Mouse (Mus musculus) T-helper 17 cell (primary cell): Measurements from ENCODE around the gene Ksr1.

ENCODE experiments used
- in situ Hi-C, 2 experiments: fragments of 300-600 bp; cut with MboI, MseI; formaldehyde crosslinking; loops; 1 replicate in 1 of 2; 2 replicates in 1 of 2; pipeline ENCODE4 v1.15.1; 2025; ENCODE audit warnings: high pct_unique_total_duplicates in 2 of 2

Gene Ksr1

DNA sequence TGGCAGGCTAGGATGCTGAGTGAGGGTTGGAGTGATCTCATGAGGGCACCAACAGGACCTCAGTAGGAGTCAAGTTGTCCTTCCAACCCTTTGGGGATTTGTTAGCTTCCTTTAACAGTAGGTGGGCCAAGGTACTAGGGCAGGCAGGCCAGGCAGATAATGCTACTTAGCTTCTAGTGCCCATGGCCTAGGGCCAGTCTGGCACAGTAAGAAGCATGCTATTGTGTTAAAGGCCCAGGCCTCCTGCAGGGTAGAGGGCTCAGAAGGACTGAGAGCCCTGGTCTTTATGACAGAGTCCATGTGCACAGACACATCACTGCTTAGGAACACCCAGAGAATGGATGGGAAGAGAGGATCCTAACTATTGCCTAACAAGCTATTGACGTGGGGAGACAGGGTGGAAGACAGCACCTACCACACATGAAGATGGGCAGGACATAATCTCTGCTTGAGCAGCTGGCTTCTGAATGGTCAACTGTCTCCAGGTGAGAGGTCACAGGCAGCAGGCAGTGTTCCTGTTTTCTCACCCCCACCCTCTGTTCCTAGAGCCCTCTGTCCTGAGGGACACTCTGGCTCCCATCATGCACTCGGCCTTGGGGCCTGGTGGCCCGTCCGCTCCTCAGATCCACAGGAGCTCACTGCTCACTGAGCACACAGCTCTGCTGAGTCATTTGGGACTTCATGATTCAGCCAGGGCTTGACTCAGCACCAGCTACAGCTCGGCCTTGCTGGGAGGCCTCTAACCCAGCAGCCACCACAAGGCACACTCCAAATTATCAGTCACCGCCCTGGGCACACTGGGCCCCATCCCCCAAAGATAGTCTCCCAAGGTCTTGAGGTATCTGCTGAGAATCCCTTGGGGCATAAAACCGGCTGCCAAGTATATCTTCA lies 74.9 kb downstream of the Ksr1 start:
- in situ Hi-C loops, result no loop called here

GRCm38 (mm10) chr11:79069453-79070153 lies 76.6 kb downstream of the Ksr1 start:
- in situ Hi-C loops, result loop anchor here in 1 of 2 experiments (5.0 kb wide), 1 partner anchor 37 kb away; no protein-coding TSS in a partner anchor

DNA sequence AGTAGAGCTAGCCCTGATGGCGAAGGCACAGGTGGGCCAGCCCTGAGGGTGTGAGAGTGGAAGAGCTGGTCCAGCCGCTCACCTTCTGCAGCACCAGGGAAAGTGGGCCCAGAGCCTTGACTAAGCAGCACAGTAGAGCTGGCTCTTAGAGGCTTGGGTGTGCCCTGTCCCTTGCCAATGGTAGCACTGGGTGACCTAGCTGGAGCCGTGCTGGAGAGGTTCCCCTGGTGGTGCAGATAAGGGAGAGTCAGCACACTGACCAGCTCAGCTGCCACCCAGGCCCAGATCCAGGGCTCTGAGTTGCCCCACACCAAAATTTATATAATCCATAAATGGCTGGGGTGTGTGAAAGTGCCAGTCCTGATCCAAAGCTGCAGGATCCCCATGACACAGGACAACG lies 79.0 kb downstream of the Ksr1 start:
- in situ Hi-C loops, result loop anchor here in 1 of 2 experiments (5.0 kb wide), 1 partner anchor 35 kb away; no protein-coding TSS in a partner anchor

GRCm38 (mm10) chr11:79066191-79066530 lies 80.0 kb downstream of the Ksr1 start:
- in situ Hi-C loops, result loop anchor here in 1 of 2 experiments (5.0 kb wide), 1 partner anchor 34 kb away; no protein-coding TSS in a partner anchor

GRCm38 (mm10) chr11:79065463-79066190 lies 80.6 kb downstream of the Ksr1 start:
- in situ Hi-C loops, result loop anchor here in 1 of 2 experiments (5.0 kb wide), 1 partner anchor 33 kb away; no protein-coding TSS in a partner anchor

DNA sequence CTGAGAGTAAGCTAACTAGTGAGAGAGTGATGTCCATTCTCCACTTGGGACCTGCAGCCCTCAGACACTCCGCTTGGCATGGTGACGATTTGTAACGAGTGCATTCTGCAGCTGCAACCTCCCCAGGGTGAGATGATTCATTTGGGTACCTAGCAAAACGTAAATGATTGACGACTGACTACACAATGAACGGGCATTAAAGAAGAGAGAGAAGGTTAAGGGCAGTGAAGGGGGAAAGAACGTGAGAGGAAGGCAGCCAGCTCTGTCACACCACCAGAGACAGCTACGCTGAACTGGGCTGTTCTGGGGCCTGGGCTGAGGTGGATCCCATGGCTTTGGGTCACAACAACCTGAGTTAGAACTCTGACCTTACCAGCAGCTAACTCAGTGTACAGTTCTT lies 81.9 kb downstream of the Ksr1 start:
- in situ Hi-C loops, result no loop called here

- in situ Hi-C loops, result no loop called here
These were observed 82.6 kb downstream of the Ksr1 start for GRCm38 (mm10) chr11:79063616-79064015.

- in situ Hi-C loops, result no loop called here
These were observed 83.3 kb downstream of the Ksr1 start for GRCm38 (mm10) chr11:79062897-79063296.

GRCm38 (mm10) chr11:79061839-79062238 lies 84.4 kb downstream of the Ksr1 start:
- in situ Hi-C loops, result no loop called here

- in situ Hi-C loops, result no loop called here
These were observed 86.4 kb downstream of the Ksr1 start for GRCm38 (mm10) chr11:79059850-79060249.

- in situ Hi-C loops, result no loop called here
These were observed 87.1 kb downstream of the Ksr1 start for GRCm38 (mm10) chr11:79059062-79059461.

DNA sequence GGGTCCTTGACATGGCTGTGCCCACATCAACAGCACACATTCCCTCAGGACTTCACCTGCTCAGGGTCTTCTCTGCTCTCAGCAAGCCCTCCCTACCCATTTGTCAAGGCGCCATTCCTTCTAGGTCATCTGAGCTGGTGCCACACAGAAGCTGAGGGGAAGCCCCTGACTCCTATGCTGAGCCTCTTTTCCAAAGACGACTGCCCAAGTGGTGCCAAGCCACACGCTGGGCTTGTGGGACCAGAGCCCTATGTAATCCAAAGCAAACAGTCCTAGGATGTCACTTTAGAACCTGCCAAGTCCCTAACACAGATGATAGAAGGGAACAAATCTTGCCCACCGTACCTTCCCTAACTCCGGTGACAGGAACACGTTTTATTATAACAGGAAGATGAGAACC lies 87.6 kb downstream of the Ksr1 start:
- in situ Hi-C loops, result no loop called here

GRCm38 (mm10) chr11:79057809-79058208 lies 88.4 kb downstream of the Ksr1 start:
- in situ Hi-C loops, result no loop called here

DNA sequence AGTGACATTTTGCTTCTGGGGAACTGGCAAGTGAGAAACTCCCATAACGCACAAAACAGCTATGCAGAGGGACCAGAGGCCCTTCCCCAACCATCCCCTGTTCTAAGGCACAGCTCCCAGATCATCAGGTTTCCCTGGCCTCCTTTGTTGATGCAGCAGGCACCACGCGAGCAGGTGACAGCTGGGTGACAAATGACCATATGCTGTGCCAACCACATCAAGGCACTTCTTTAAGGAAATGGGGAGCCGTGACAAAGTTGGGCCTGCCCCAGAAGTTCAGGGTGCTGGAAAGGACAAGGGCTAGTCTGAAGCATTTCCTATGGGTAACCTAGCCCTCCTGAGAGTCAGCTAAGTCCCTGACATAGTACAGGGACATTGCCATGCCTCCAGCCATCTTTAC lies 89.3 kb downstream of the Ksr1 start:
- in situ Hi-C loops, result no loop called here

- in situ Hi-C loops, result no loop called here
These were observed 90.2 kb downstream of the Ksr1 start for GRCm38 (mm10) chr11:79056027-79056426.

DNA sequence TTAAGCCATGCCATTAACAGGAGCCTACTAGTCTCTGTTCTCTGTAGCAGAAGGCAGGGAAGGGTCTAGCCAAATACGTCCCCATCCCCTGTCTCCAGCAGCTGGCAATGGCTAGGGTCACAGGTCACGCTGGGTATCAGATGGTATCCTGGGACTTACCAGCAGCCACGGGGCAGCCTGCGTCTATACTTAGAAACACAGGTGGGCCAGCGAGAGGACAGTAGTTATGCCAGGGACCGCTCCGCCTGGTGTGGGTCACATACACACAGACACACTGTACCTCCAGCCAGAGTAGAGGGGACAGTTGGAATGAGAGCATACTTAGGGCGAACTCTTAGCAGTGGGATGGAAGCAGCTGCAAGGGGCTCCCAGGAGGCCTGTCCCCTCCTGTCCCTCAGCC lies 91.0 kb downstream of the Ksr1 start:
- in situ Hi-C loops, result no loop called here

DNA sequence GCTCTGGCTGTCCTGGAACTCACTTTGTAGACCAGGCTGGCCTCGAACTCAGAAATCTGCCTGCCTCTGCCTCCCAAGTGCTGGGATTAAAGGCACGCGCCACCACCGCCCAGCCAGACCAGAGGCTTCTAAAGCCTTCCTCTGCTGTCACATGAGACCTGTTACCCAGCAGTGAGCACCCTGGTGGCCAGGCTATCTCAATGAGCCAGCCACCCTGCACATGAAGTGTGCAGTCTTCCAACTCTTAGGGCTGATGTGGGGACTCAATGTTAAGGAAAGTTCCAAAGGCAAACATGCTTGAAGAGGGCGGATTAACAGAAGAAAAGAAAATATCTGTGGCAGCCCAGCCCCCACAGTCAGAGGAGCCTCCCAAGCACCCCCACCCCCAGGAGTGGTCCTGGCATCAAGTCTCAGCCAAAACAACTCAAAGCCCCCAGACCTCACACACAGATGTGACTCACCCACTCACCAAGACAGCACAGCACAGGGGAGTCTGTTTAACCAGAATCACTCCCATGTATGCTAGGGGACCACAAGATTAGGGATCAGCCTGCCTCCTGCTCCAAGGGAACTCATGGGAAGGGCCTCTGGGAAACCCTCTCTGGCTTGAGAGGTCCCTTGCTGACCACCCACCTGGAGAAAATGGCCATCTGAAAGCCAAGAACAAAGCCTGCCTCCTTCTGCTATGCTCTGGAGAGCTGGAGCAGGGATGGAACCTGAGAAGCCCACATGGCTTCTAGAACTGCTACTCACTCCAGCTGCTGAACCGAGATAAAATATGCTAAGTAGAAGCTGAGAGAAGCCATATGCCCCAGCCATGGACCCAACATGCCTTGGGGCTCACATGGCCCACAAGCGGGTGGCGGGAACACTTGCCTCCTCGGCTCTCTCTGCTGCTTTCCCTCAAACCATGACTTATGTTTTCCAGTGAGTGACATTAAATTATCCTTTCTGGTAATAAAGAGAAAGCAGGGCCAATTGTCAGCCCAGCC lies 91.8 kb downstream of the Ksr1 start:
- in situ Hi-C loops, result no loop called here

GRCm38 (mm10) chr11:79053437-79053836 lies 92.8 kb downstream of the Ksr1 start:
- in situ Hi-C loops, result no loop called here

GRCm38 (mm10) chr11:79052769-79053168 lies 93.4 kb downstream of the Ksr1 start:
- in situ Hi-C loops, result no loop called here

DNA sequence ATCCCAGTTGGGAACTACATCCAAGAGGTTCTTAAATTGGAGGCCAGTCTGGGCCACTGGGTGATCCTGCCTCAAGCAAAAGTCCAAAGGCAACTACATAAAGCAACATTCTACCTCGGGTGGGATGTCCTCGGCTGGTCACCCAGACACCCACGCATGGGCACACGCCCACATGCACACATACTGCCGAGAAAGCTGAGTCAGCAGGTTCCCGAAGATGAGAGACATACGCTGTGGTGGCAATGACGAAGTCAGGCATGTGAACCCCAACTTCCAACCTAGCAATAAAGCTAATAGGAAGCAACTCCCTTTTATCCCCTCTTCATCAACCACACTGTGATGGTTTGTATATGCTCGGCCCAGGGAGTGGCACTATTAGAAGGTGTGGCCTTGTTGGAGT lies 94.7 kb downstream of the Ksr1 start:
- in situ Hi-C loops, result no loop called here
